Mouse (Mus musculus) CH12.LX (cell line): ENCODE measurements around the gene Grm2.

Experiments
- CTCF ChIP-seq, 2 experiments: IDR thresholded peaks in 1 of 2; conservative IDR thresholded peaks in 1 of 2; 2 replicates each; pipeline ENCODE4 v1.5.1; 2011 to 2012; ENCODE audit warnings: low read depth in 2 of 2, low read length in 2 of 2, improper control_type of control experiment in 1 of 2, inconsistent platforms in 1 of 2, mild to moderate bottlenecking in 1 of 2, moderate library complexity in 1 of 2
- E2F4 ChIP-seq: IDR thresholded peaks from 2 replicates; pipeline ENCODE4 v1.6.1; 2011; ENCODE audit warnings: low read depth, low read length, improper control_type of control experiment; ENCODE audit not compliant: insufficient replicate concordance
- GABPA ChIP-seq: IDR thresholded peaks from 2 replicates; pipeline ENCODE4 v1.6.1; 2012; ENCODE audit warnings: low read depth, low read length, improper control_type of control experiment, inconsistent platforms; ENCODE audit not compliant: insufficient replicate concordance
- HCFC1 ChIP-seq: IDR thresholded peaks from 2 replicates; pipeline ENCODE4 v1.6.1; 2012; ENCODE audit warnings: low read depth, mild to moderate bottlenecking, inconsistent platforms, low read length, improper control_type of control experiment
- MAFK ChIP-seq: IDR thresholded peaks from 2 replicates; pipeline ENCODE4 v1.6.1; 2011; ENCODE audit warnings: low read length, improper control_type of control experiment; ENCODE audit not compliant: insufficient replicate concordance
- MAX ChIP-seq: IDR thresholded peaks from 2 replicates; pipeline ENCODE4 v1.6.1; 2011; ENCODE audit warnings: low read length, improper control_type of control experiment
- MAZ ChIP-seq: IDR thresholded peaks from 2 replicates; pipeline ENCODE4 v1.6.1; 2012; ENCODE audit warnings: low read depth, mild to moderate bottlenecking, inconsistent platforms, low read length, improper control_type of control experiment, moderate library complexity
- NELFE ChIP-seq: IDR thresholded peaks from 2 replicates; pipeline ENCODE4 v1.6.1; 2011; ENCODE audit warnings: low read depth, low read length, improper control_type of control experiment
- NRF1 ChIP-seq: IDR thresholded peaks from 2 replicates; pipeline ENCODE4 v1.6.1; 2014; ENCODE audit warnings: low read depth, mild to moderate bottlenecking, inconsistent platforms, low read length, improper control_type of control experiment, moderate library complexity
- POLR2A ChIP-seq: IDR thresholded peaks from 2 replicates; pipeline ENCODE4 v1.6.1; 2011; ENCODE audit warnings: low read depth, mild to moderate bottlenecking, improper control_type of control experiment, low read length
- USF1 ChIP-seq: IDR thresholded peaks from 2 replicates; pipeline ENCODE4 v1.6.1; 2014; ENCODE audit warnings: low read depth, mild to moderate bottlenecking, inconsistent platforms, low read length, improper control_type of control experiment

- TF ChIP-seq USF1 (no peak), CTCF (conservative IDR thresholded peaks at IDR 0.05 in 1 of 2, IDR thresholded peaks at IDR 0.05 in 1 of 2; ENCODE audit: low read depth in 2 of 2, low read length in 2 of 2) (peak; percentile 92 to 99), HCFC1 (no peak), NELFE (no peak; the same call in 1 of the 2 replicates), POLR2A (no peak), E2F4 (no peak), GABPA (no peak), MAFK (no peak), MAZ (no peak), NRF1 (no peak), MAX (no peak)
Measured at GRCm38 (mm10) chr9:106675480-106675879, 19.6 kb upstream of the Grm2 start.
